Mouse (Mus musculus) thymus, postnatal 25 days (tissue): ENCODE data around the gene Gm44973.
A peak's percentile ranks its signal among the peaks of the same experiment; 100 is the strongest.
"Not testable (repeated sequence)": the region's sequence is repeated elsewhere in the genome, so short reads cannot be mapped to it uniquely, and the experiment has no call there.

Source experiments
- DNase-seq: peaks from one replicate; pipeline ENCODE4 v3.0.0; 2022

Gene Gm44973

GRCm38 (mm10) chr7:5052931-5053343 lies 37.6 kb downstream of the Gm44973 start:
- DNase-seq: no peak

DNA sequence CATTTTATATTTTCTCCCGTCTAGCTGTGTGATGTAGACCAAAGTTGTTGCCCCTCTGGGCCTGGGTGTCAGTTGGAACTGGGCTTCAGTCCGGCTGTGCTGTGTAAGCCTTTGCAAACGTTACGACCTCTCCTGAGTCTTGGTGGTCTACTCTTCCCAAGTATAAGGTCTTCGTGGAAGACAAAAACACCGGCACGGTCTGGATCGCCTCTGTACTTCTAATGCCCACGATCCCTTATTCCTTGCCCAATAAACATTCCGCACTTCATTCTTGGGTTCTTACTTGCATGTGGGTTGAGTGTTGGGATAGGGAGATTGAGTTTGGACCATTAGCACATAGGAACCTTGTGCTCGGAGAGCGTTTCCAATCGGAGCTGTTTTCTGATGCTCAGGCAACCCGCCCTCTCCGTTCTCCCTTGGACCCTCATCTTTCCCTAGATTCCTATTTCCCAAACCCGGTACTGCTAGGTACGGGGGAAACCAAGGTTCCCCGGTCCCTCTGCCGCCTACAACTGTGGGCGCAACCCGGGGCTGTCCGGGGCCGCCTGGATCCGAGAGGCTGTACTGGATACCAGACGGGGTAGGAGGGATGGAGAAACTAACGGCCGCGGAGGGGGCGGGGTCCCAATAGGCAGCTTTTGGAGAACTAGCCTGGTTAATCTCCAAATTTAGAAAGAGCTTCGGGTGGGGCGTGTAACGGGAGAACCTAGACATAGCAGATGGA lies 38.3 kb downstream of the Gm44973 start:
- no peak for DNase-seq

DNA sequence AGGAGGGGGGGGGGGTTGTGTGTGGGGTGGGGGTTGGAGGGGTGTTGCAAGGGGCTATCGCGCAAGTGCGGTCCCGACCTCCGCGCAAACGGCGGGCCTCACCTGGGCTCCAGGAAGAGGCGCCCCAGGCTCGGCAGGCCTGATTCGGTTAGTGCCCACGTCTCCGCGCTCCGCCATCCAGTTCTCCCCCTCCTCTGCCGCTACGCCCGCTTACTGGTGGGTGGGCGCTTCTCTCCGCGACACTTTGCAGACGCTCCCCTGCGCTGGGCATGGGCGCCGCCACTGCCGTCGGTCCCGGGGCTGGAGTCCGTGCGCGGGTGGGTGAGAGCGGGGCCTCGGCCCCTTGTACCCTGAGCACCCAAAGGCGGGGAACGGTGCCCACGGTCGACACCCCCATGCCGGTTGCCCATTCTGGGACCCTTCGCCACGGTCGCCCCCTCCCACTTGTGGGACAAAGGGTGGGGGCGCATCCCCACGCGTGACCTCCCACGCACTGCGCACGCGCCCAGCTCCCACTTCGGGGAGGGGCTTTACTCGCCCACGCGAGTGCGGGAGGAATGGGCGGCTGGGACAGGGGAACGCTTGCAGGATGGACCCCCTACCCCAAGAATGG lies 41.5 kb downstream of the Gm44973 start:
- peak; percentile 6 for DNase-seq

- no peak for DNase-seq
Observed at GRCm38 (mm10) chr7:5057381-5057780, 42.1 kb downstream of the Gm44973 start.

GRCm38 (mm10) chr7:5057804-5058203 lies 42.5 kb downstream of the Gm44973 start:
- peak; percentile 39 for DNase-seq

GRCm38 (mm10) chr7:5058631-5059030 lies 43.3 kb downstream of the Gm44973 start:
- no peak for DNase-seq

GRCm38 (mm10) chr7:5059421-5059820 lies 44.1 kb downstream of the Gm44973 start:
- no peak for DNase-seq

GRCm38 (mm10) chr7:5060239-5060731 lies 45.0 kb downstream of the Gm44973 start:
- DNase-seq: peak; percentile 66

GRCm38 (mm10) chr7:5060944-5061773 lies 45.9 kb downstream of the Gm44973 start:
- peak; percentile 99 for DNase-seq

GRCm38 (mm10) chr7:5061774-5062359 lies 46.6 kb downstream of the Gm44973 start, which contains the start of gene U2af2:
Gene U2af2 (plus strand): TSS chr7:5062143.
- DNase-seq: peak; percentile 94

DNA sequence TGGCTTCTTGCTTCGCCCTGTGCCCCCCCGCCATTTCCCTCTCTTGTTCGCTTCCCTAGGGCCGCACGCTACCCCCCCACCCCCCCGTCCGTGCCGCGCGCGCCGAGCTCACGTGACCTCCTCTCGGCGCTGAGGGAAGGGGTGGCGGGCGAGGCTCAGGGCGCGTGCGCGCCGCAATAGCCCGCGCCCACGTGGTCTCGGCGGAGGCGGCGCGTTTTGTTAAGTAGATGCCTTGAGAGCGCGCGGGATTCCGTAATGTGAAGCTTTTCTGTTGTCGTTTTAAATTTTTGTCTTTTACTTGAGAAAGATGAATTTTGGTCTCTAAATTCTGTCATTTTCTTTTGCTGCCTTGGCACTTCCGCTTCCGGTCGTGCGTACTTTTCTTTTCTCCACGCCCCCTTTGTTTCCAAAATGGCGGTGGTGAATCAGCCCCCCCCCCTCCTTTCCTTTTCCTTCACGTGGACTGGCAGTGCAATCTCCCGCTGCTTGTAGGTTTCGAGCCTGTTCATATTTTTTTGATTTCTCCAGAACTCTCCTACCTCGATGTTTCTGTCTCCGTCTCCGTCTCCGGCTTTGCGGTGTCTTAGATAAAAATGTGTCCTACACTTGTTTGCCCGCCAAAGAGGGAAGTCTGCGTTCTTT lies 47.2 kb downstream of the Gm44973 start:
- no peak for DNase-seq

- no peak for DNase-seq
Observed at GRCm38 (mm10) chr7:5064886-5065285, 49.6 kb downstream of the Gm44973 start.

- no peak for DNase-seq
Observed at GRCm38 (mm10) chr7:5073586-5073985, 58.3 kb downstream of the Gm44973 start.

- no peak for DNase-seq
Observed at GRCm38 (mm10) chr7:5074984-5075383, 59.7 kb downstream of the Gm44973 start.

GRCm38 (mm10) chr7:5076931-5077330 lies 61.6 kb downstream of the Gm44973 start:
- DNase-seq: no peak

- not testable (repeated sequence) for DNase-seq
Observed at GRCm38 (mm10) chr7:5079365-5080009, 64.2 kb downstream of the Gm44973 start.

DNA sequence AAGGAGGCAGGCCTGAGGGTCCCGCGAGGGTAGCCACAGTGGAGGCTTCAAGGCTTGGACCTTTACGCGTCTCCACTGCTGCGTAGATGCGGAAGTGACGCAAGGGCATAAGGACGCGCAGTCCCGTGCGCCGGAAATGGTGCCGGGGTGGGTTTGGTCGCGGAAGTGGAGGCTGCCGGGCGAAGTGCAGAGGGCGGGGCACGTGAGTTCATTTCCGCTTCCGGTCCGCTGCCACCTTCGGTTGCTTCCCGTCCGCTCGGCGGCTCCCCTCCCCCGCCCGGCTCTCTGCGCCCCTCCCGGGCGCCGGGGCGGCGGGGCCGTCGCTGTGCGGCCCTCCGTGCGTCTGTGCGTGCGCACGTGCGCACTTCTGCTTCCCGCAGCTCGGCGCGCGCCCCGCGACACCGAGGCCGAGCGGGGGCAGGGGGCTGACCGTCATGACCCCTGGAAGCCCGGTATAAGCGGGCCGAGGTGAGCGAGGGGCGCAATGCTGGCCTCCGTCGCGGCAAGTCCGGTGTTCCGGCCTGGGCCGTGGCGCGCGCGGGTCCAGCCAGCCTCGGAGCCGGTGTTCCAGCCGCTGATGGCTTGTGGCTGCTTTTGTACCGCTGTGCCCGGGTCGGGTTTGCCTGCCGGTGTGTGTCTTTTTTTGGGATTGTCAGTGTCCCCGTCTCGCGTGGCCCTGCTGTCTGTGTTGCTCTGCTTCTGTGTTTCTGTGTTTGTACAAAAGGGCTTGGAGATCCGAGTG lies 64.9 kb downstream of the Gm44973 start, which contains the start of gene Epn1:
Gene Epn1 (plus strand): TSS at position 226 of the 742 bp plus-strand sequence.
- DNase-seq: peak; percentile 96

DNA sequence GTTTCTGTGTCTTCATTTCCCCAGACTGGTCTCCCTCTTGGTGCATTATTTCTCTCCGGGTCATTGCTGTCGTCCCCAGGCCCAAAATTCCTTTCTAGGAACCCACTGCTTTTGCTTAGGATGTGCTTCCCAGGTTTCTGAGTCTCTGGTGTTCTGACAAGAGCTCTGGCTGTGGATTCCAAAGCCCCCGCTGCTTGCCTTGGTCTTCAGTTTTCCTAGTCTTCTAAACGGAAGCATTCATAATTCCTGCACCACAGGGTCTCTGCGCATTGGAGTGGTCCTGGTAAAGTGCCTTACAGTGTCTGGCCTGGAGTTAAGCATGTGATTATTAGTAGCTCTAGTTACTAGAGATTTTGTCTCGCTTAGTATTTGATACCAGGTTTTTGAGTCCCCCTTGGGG lies 65.5 kb downstream of the Gm44973 start:
- DNase-seq: no peak

DNA sequence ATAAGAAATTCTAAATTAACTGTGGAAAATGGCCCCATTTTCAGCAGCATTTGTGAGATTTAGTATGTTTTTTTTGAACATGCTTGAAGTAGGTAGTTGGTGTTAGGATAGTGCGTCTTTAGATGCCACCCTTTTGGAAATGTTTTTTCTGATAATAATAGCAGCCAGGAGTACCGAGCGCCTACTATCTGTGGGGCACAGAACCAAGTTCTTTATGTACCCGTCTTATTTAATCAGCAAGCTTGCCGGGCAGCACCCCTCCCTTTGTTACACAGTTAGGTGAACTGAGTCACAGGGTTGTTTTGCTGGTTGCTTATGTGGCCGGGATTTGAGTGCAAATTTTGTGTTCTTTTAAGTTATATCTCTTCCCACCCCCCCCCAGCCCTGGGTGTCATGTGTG lies 65.9 kb downstream of the Gm44973 start:
- no peak for DNase-seq

DNA sequence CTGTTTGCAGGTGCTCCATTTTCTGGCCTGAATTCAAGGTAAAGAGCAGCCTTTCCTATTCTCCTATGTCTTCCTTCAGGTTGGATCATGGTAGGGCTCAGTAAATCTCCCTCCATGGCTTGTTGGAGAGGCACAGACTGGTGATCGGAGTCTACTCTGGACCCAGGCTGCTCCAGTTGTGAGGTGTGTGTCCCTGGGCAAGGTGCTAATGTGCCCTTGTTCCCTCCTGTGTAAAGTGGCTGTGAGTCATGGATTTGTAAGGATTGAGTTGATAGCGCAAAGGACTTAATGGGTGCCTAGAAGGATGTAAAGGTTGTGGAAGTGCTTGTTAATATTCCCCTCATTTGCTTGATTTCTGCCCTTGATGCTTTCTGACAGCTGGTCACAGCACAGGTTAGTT lies 66.6 kb downstream of the Gm44973 start:
- DNase-seq: no peak
